Mouse (Mus musculus) left cerebral cortex, adult 11 months (tissue): ENCODE data around the gene Irs1.

ENCODE experiments used
- DNase-seq: peaks from one replicate; pipeline ENCODE4 v3.0.0; 2022; ENCODE audit warnings: low spot score

Irs1 gene

DNA sequence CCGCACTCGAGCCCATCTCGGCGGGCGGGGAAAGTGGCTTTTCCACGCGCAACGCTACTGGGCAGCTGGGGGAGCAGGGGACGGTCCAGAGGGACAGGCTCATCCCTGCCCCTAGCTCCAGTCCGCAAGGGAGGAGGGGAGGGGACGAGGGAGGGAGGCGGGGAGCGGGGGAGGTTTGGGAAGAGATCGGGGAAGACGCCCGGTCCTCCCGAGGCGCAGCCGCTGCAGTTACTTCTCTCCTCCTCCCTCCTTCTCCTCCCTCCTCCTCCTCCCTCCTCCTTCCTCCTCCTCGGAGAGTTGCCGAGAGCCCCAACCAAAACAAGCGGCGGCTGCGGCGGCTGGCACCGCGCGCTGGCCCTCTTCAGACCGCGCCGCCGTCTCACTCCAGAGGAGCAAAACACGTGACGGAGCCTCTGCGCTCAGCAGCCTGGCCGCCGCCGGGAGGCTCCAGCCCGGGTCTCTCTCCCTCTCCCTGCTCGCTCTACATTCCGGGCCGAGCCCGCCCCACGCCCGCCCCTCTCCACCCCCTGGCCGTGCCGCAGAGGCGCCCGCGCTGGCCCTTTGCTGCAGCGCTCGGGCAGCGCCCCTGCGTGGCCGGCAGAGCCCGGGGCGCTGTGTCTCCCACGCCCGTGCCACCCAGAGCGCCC, at the start of gene Irs1:
Gene Irs1, minus strand, starts transcription at position 266 of the 647 bp plus-strand sequence.
- peak; percentile 84 for DNase-seq

DNA sequence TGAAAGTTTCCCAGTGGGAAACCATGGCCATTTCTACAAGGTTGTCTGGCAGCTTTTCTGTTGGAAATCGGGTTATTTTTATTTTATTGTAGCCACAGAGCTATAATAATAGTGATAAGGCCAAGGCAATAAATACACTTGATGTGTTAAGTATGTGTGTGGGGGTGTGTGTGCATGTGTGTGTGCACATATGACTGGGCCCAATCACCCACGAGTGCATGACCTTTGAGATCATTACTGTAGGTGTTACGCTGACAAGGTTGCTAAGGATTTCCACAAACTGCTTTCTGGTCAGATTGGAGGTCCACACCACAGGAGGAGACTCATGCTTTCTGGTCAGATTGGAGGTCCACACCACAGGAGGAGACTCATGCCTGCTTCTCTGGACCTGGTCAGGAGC, 43.3 kb upstream of the Irs1 start:
- no peak for DNase-seq

DNA sequence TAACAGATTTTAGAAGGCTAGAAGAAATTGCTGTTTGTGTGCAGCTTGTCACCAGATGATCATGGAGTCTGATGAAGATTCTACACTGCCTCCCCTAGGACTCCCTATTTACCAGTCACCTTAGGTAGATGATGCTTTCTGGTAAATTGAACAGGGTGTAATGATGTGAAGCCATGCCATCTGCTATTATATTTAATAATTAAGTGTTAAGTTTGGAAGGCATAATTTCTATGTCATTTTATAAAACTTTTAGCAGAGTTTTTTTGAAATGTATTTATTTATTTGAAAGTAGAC, 38.7 kb upstream of the Irs1 start:
- no peak for DNase-seq

DNA sequence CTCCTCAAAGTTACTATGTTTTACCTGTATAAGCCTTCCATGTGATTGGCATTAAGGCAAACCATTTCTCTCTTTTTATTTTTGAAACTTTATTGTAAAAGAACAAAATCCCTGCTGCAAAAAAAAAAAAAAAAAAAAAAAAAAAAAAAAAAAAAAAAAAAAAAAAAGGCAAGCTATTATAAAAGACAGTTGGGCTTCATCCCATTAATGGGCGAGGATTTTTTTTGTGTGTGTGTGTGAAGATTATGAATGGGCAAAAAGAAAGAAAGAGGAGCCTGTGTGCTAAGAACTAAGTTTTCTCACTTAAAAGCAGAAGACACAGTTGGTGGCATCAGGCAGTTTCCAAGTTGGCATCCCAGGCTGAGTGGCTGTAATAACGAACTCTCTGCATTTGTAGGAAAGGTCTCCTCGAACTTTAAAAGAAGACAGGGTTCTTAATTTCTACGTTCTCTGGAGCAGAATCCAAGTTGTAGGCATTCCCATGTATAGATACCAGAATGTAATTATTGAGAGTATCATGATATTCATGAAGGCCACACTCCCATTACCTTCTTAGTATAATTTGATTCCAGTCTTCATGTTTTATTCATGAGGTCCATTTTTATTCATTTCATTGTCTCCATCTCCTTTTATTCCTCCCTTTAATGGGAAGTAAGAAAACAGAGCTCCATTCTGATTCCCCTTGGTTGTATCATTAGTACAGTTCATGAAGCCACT, 38.2 kb upstream of the Irs1 start:
- no peak for DNase-seq

DNA sequence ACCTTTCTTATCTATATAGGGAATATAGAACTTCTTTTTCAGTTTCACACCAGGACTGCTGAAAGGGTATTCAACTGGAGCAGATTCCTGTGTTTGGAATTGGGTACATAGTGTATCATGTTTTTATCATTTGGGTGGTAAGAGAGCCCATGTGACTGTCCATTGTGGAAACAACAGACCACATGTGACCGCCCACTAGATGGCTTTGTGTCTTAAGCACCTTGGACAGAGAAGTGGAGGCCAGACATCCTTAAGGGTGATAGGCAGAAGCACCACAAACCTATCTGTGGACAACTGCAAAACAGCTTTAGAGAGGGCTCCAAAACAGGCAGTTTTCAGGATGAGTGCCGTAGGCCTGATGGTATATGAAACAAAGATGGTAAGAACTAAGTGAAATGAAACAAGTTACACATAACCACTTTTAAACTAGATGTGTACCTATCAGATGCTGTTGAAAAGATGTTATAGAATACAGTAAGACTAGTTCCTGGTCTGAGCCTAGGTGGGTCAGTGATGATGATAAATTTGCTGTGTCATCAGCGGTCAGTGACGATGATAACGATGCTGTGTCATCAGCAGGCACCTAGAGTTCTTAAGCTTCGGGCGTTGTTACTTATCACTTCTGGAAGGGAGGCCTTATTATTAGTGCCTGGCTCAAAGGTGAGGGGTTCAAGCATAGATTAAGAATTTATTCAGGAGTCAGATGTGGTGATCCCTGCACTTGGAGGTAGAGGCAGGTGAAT, 37.0 kb upstream of the Irs1 start:
- DNase-seq: no peak

DNA sequence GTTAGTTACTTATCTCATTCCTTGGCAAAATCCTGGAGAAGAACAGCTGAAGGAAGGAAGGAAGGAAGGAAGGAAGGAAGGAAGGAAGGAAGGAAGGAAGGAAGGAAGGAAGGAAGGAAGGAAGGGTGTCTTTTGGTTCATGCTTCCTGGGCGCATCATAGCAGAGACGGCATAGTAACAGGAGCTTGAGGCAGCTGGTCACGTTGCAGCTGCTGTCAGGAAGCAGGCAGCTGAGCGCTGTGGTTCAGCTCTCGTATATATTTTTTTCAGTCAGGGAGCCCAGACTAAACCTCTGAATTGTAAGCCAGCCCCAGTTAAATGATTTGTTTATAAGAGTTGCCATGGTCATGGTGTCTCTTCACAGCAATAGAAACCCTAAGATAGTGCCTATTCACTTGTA, 34.9 kb upstream of the Irs1 start:
- DNase-seq: no peak

DNA sequence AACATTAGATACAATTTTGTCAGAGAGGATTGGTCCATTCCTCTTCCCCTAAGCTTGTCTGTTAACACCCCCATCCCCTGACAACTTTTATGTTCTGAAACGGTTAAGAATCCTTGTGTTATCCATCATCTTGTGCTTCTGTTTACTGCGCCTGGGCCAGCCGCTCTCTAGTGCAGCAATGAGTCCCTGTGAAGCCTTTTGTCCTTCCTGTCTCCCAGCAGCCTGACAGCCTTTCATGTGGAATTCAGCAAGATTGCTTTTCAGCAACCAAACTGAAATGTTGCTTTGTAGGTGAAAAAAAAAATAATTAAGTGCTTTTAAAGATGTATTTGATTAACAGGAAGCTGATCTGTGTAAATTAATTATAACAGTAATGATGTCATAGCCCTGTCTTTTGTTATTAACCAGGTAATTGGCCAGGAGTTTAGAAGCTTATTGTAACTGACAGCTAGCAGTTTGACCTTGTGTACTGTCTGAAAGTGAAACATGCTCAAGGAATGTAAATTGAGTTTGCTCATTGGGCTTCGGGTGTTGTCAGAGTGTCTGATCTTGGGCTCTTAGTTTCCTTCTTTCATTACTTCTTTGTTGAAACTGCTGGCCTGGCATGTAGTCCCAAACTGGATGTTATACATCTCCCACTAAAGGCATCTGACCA, 33.0 kb upstream of the Irs1 start:
- no peak for DNase-seq

DNA sequence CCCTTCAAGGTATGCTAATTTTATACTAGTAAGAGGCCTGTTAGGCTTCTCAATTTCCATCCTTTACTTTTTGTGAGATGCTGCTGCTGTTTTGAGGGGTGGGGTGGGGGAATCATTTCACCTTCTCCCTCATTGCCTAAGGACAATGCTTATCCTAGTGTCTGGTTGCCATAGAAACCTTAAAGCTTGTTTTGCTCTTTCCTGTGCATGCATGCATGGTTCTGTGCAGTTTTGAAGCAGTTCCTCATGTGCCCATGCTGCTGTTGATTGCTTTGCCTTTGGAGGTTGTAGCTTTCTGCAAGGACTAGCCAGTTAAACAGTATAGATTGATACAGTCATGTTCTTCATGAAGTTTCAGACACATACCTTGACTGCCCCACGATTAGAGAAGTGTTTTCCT, 30.2 kb upstream of the Irs1 start:
- DNase-seq: no peak

DNA sequence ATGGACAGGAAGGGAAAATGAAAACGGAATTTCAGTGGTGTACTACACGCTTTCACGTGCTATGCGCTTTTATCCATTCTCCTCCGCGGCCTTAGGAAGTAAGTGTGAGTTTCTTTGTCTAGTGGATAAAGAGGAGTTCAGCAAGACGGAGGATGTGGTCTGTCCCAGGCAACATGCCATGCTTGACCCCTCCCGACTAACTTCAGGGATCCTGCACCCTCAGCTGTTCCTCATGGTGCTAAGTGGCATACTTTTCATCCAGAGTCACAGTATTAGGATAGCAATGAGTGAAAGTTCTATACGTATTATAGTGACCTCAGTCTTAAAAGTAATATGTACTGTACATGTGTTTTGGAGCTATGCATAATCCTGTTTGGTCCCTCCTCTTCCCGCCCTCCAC, 29.6 kb upstream of the Irs1 start:
- no peak for DNase-seq

DNA sequence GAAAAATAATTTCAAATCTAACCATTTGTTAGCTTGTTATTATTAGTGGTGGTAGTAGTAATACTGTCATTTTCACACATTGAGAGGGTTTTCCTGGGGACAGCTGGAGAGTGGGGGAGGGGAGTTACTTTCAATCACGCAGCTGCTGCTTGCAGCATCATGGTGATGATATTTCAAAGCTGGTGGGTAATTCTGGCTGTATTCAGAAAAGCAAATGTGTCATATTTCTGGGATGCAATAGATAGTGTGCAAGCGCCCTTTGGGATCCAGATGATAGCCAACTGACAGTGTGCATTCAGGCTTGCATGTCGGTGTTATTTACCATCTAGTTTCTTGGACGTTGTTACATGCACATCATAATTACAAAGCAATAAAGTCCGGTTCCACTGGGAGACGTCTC, 29.2 kb upstream of the Irs1 start:
- DNase-seq: no peak

DNA sequence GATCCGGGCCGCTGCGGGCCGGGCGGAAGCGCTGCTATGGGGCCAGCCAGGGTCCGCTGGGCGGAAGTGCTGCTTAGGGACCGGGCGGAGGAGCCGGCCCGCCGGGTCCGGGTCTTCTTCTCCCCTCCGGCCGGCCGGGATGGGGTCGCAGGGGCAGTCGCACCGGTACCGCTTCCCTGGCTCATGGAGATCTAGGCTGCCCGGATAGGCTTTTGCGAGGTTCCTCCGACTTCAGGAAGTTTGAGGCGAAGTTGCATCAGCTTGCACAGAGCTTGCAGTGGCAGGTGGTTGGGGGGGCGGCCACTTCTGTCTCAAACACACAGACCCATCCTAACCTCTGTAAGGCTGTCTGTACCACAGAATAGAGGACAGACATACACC, 25.5 kb upstream of the Irs1 start:
- DNase-seq: no peak

DNA sequence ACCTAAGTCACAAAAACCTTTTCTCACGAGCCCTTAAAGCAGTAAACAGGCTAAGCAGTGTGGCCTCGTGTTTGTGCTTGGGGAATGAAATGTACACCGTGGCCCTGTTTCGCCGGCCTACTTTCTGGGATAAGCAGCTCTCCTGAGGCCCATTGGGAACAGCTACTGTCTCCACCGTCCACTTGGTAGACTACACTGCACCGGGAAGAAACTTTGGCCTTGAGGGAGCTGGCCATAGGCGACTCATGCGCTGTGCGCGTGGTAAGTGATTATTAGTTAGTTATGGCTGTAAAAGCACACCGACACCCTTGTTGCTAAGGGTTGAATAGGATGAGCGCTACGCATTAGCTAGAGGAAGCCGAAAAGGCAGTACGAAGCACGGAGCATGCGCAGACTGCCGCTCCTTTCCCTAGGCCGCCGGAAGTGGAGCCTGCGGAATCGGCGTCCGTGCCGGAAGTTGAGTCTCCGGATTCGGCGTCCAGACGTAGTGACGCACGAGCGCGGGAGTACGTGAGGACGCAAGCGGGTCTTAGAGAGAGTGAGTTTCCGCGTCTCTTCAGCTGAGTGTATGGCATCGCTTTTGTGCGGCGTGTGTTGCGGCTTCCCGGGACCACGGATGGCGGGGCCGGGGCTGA, 25.0 kb upstream of the Irs1 start, which contains the start of gene Rhbdd1:
Gene Rhbdd1, plus strand, starts transcription at position 342 of the 635 bp plus-strand sequence.
- peak; percentile 95 for DNase-seq

DNA sequence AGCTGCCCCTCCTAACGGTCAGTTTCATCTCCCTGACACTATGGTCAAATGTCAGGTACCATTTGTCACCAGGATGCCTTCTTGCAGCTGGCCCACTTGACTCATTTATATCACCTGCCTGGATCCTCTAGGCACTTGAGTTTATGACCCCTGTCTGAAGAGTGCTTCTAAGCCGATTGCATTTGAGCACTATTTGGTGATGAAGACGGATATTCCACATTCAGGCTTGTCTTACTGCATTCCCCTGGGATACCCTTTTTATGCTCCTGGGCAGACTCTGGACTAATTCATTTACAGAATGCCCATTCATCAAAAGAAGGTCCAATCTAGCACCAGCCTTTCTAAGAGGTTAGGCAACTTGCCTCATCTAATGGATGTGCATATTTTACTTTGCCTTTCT, 13.3 kb upstream of the Irs1 start:
- no peak for DNase-seq

DNA sequence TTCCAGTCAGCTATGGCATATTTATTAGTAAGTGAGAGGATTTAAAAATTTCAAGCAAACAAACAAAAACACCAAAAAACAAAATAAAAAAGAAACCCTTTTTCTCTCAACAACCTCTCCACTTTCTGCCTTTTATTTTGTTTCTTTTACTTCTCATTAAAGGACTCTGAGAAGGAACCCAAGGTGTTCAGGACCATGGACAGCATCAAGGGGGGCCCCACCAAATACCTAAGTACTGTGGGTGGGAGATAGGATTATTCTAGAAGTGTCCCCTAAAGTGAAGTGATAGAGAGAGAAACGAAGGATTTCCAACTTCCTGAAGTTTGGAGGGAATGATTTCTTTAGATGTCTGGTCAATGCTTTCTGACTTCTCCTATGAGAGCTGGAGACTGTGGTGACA, 7.4 kb upstream of the Irs1 start:
- no peak for DNase-seq

DNA sequence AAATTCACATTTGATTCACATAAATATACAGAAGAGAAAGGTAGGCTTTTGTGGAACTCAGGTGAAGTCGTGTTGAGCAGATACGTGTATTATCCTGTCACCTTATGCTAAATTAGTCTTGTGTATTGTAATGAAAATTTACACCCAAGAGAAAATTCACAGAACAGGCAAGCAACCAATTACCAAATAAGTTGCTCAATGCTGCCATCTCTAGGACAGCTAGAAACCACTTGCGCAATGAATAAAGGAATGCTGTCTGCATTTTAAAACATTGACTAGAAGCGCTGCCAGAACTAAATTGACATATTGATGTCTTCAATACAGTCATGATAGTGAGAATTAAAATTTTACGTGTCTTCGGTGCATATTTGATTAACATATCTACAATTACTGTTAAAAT, 2.9 kb upstream of the Irs1 start:
- no peak for DNase-seq

DNA sequence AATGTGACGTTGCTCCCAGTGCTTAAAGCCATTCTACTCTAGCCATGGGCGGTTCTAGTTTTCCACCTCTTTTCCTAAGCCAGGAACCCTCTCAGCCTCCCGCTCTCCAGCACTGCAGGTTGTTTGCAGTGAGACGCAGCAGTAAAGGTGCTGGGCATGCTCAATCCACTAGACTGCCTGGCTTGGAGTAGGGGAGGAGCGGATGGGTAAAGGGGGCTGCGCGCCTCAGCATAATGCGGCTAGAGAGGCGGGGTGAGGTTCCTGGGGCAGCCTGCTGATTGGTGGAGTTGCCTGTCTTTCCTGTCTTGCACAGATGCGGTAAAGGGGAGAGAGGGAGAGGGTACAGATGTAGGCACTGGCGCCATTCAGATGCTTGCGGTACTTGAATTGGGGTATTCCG, 1.6 kb upstream of the Irs1 start:
- DNase-seq: no peak

DNA sequence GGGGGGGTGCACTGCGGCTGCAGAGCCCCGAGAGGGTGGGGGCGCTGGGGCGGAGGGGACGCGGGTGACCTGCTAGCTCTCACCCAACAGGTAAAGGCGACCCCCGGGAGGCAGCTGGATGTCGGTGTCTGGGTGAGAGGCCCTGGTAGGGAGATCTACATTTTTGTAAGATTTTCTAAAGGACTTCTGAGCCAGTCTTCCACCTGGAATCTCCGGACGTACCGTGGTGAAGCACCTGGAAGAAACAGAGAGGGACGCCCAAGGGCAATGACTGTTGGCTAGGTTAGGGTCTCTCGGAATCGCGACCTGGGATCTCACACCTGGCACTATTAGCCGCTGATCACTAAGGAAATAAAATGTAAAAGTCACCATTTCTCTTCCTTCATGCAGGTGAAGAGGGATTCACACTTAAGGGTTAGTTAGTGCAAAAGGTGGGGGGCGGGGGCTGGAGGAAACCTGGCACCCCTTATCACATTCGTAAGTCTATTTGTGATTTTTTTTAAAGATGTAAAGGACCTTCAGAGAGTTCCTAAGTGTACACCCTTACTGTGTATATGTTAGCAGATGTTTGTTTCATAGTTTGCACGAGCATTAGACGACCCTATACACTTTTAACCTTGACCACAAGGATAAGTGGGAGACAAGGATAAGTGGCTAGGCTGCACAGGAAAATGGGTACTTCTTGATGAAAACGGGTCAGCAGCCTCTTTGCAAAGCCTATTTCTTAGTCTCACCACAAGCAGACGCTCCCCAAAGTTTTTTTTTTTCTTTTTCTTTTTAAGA, 905 bp upstream of the Irs1 start:
- no peak for DNase-seq

DNA sequence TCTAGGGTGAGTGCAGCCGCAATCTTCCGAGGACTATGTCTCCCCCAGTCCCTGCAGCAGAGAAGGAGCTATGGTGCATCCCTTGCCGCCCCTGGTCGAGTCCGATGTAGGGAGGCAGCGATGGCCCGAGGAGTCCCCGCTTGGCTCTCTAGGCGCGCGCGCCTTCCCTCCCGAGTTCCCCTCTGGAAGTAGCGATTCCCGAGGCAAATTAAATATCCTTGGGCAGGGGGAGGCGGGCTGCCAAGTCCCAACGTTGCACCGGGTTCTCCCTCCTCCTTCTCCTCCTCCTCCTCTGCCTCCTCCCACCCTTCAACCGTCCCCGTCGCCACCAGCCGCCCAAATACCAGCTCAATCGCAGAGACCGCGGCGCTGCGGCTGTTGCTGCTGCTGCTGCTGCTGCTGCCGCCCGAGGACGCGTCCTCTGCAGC, 479 bp downstream of the Irs1 start:
- peak; percentile 72 for DNase-seq

DNA sequence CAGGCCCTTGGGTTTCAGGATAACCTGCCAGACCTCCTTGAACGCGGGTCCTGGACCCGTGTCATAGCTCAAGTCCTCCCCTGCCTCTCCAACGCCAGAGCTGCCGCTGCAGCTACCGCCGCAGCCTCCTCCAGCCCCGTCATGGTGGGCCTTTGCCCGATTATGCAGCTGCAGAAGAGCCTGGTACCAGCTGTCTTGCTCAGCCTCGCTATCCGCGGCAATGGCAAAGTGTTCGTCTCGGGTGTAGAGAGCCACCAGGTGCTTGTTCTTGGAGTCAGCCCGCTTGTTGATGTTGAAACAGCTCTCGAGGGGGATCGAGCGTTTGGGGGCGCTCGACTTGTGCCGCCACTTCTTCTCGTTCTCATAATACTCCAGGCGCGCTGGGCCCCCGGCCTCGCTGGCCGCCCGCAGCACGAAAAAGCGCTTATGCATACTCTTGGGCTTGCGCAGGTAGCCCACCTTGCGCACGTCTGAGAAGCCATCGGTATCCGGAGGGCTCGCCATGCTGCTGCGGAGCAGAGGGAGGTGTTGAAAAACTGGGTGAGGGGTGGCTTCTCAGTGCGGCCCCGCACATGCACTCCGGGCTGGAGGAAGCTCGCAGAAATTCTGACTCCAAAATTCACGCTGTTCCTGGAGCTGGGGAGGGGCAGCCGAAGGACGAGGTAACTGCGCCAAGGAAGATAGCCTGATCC, 1.1 kb downstream of the Irs1 start:
- no peak for DNase-seq

DNA sequence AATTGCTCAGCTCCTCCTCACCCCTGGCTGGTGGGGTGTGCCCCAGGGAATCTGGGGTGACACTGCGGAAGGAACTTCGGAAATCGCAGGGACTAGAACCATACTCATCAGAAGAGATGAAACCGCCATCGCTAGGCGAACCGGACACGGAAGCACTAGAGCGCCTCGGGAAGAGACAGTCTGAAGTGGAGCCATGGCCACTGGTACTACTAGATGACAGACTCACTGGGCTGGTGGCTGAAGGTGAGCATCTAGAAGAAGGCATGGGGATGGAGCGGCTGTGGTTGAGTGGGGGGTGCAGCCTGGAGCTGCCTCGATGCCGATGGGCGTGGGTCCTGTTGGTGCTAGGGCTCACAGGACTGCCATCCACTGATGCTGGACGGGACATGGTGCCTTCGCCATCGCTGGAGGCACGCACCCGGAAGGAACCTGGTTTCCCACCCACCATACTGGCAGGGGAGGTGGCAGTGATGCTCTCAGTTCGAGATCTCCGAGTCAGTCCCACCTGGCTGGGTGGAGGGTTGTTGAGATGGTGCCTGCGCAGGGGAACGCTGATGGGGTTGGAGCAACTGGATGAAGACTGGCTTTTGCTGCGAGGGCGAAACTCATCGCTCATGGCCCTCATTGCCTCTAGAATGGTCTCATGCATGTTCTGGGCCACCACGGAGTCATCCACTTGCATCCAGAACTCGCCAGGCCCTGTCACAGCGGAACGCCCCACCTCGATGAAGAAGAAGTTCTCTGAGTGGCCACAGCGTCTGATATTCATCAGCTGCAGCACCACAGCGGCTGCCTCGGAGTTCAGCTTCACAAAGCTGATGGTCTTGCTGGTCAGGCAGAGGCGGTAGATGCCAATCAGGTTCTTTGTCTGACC, 1.9 kb downstream of the Irs1 start:
- DNase-seq: no peak
